Mouse (Mus musculus) lung, embryonic 15.5 days (tissue): Measurements from ENCODE around the gene Fam240b. TPM values are rescaled to one million over a fixed set of nuclear protein-coding genes. Genes with fewer than 3 reads are reported as not detected.
"Not testable (repeated sequence)": the region's sequence is repeated elsewhere in the genome, so short reads cannot be mapped to it uniquely, and the experiment has no call there.

ENCODE experiments used
- ATAC-seq: fragments of 200-750 bp; cut with Nextera tagmentation; 2 replicates; pipeline ENCODE4 v1.8.0; 2017; ENCODE audit warnings: moderate number of reproducible peaks, borderline replicate concordance; ENCODE audit not compliant: low FRiP score, low TSS enrichment; ENCODE audit errors: extremely low read depth
- H3K27ac ChIP-seq: fragments of 300-500 bp; sonication (generic); 2 replicates; pipeline ENCODE4 v1.5.1; 2015; ENCODE audit warnings: moderate library complexity, mild to moderate bottlenecking, inconsistent platforms
- H3K27me3 ChIP-seq: fragments of 300-500 bp; sonication (generic); 2 replicates; pipeline ENCODE4 v1.6.1; 2015; ENCODE audit warnings: inconsistent platforms
- H3K36me3 ChIP-seq: fragments of 300-500 bp; sonication (generic); 2 replicates; pipeline ENCODE4 v1.6.1; 2015; ENCODE audit warnings: inconsistent platforms
- H3K4me1 ChIP-seq: fragments of 300-500 bp; sonication (generic); 2 replicates; pipeline ENCODE4 v1.6.1; 2015; ENCODE audit warnings: inconsistent platforms
- H3K4me2 ChIP-seq: fragments of 300-500 bp; sonication (generic); 2 replicates; pipeline ENCODE4 v1.6.1; 2015; ENCODE audit warnings: inconsistent platforms, mild to moderate bottlenecking, moderate library complexity
- H3K4me3 ChIP-seq: fragments of 300-500 bp; sonication (generic); 2 replicates; pipeline ENCODE4 v1.5.1; 2015; ENCODE audit warnings: mild to moderate bottlenecking, inconsistent platforms
- H3K9ac ChIP-seq: fragments of 300-500 bp; sonication (generic); 2 replicates; pipeline ENCODE4 v1.6.1; 2015; ENCODE audit warnings: inconsistent platforms
- H3K9me3 ChIP-seq: fragments of 300-500 bp; sonication (generic); 2 replicates; pipeline ENCODE4 v1.6.1; 2016; ENCODE audit warnings: inconsistent platforms
- WGBS: fragments of 180-500 bp; shearing (Covaris S2); methylation state at CpG from one replicate; pipeline ENCODE4 v1.1.7; 2015; 5-methylcytosine and 5-hydroxymethylcytosine counted together
- polyA plus RNA-seq: library from polyadenylated mRNA; unstranded; fragments of >200 nt; fragmentation: Nextera tagmentation; extraction: Ambion mirVana; gene quantifications from 2 replicates; pipeline ENCODE4 v1.2.1, GENCODE M21; 2015

Gene Fam240b
- polyA plus RNA-seq, 1 experiment from 2014 or later = not detected

GRCm38 (mm10) chr13:64462581-64462980 lies 35.0 kb downstream of the Fam240b start:
- H3K9me3 ChIP-seq = no peaks in the 10 kb centered on the region
- H3K4me2 ChIP-seq = no peak overlapping the region
- ATAC-seq = no peak
- H3K36me3 ChIP-seq = no peaks in the 10 kb centered on the region
- H3K9ac ChIP-seq = no peak overlapping the region
- no peak overlapping the region for H3K27ac ChIP-seq
- WGBS = 72% methylated on average over 2 of the region's 2 CpGs
- no peak overlapping the region for H3K4me3 ChIP-seq
- no peaks in the 10 kb centered on the region; the same call in 1 of the 2 replicates for H3K4me1 ChIP-seq
- H3K27me3 ChIP-seq = no peaks in the 10 kb centered on the region

- ATAC-seq = no peak
- 84% methylated on average over 14 of the region's 14 CpGs for WGBS
Measured at GRCm38 (mm10) chr13:64458181-64458580, 39.4 kb downstream of the Fam240b start.

GRCm38 (mm10) chr13:64457225-64457978 lies 40.2 kb downstream of the Fam240b start:
- 83% methylated on average over 19 of the region's 19 CpGs for WGBS
- ATAC-seq, H3K4me2 ChIP-seq, H3K9ac ChIP-seq, H3K27ac ChIP-seq, H3K4me3 ChIP-seq, H3K27me3 ChIP-seq, H3K4me1 ChIP-seq, H3K36me3 ChIP-seq, H3K9me3 ChIP-seq: not testable (repeated sequence)

More at GRCm38 (mm10) chr13:64458181-64458580, 39.4 kb downstream of the Fam240b start:
- H3K9me3 ChIP-seq = no peaks in the 10 kb centered on the region
- no peak overlapping the region for H3K4me2 ChIP-seq
- no peaks in the 10 kb centered on the region for H3K36me3 ChIP-seq
- no peaks in the 10 kb centered on the region; the same call in 1 of the 2 replicates for H3K4me1 ChIP-seq
- H3K27ac ChIP-seq = no peak overlapping the region
- no peak overlapping the region for H3K4me3 ChIP-seq
- H3K9ac ChIP-seq = no peak overlapping the region
- no peaks in the 10 kb centered on the region for H3K27me3 ChIP-seq

GRCm38 (mm10) chr13:64450001-64450794 lies 47.4 kb downstream of the Fam240b start:
- ATAC-seq = no peak
- WGBS = 61% methylated on average over 7 of the region's 7 CpGs

GRCm38 (mm10) chr13:64448729-64449128 lies 48.9 kb downstream of the Fam240b start:
- Histone ChIP-seq H3K27ac (no peak overlapping the region), H3K9ac (no peak overlapping the region), H3K27me3 (no peaks in the 10 kb centered on the region), H3K4me3 (no peak overlapping the region), H3K4me1 (no peaks in the 10 kb centered on the region), H3K9me3 (no peaks in the 10 kb centered on the region), H3K36me3 (no peaks in the 10 kb centered on the region), H3K4me2 (no peak overlapping the region)
- no peak for ATAC-seq
- WGBS = 79% methylated on average over 5 of the region's 5 CpGs

More at GRCm38 (mm10) chr13:64450001-64450794, 47.4 kb downstream of the Fam240b start:
- Histone ChIP-seq H3K4me3 (no peak overlapping the region), H3K27ac (no peak overlapping the region), H3K9ac (no peak overlapping the region), H3K27me3 (no peaks in the 10 kb centered on the region), H3K4me1 (no peaks in the 10 kb centered on the region), H3K9me3 (no peaks in the 10 kb centered on the region), H3K4me2 (no peak overlapping the region), H3K36me3 (no peaks in the 10 kb centered on the region)

GRCm38 (mm10) chr13:64447947-64448346 lies 49.6 kb downstream of the Fam240b start:
- ATAC-seq = no peak
- no peaks in the 10 kb centered on the region for H3K36me3 ChIP-seq
- H3K9ac ChIP-seq = no peak overlapping the region
- H3K4me2 ChIP-seq = no peak overlapping the region
- no peak overlapping the region for H3K27ac ChIP-seq
- 0% methylated on average over 1 of the region's 1 CpGs for WGBS
- no peak overlapping the region for H3K4me3 ChIP-seq
- H3K27me3 ChIP-seq = no peaks in the 10 kb centered on the region
- H3K9me3 ChIP-seq = no peaks in the 10 kb centered on the region
- no peaks in the 10 kb centered on the region for H3K4me1 ChIP-seq

GRCm38 (mm10) chr13:64445254-64445920 lies 52.2 kb downstream of the Fam240b start:
- Histone ChIP-seq H3K27ac (no peak overlapping the region), H3K9ac (no peak overlapping the region), H3K36me3 (no peaks in the 10 kb centered on the region), H3K9me3 (no peaks in the 10 kb centered on the region), H3K4me2 (no peak overlapping the region), H3K4me1 (no peaks in the 10 kb centered on the region), H3K4me3 (no peak overlapping the region), H3K27me3 (no peaks in the 10 kb centered on the region)
- 62% methylated on average over 9 of the region's 9 CpGs for WGBS
- ATAC-seq = no peak

GRCm38 (mm10) chr13:64443263-64443894 lies 54.2 kb downstream of the Fam240b start:
- Histone ChIP-seq H3K4me1 (no peaks in the 10 kb centered on the region), H3K36me3 (no peaks in the 10 kb centered on the region), H3K9me3 (no peaks in the 10 kb centered on the region), H3K9ac (no peak overlapping the region), H3K27me3 (no peaks in the 10 kb centered on the region), H3K4me2 (no peak overlapping the region), H3K4me3 (no peak overlapping the region), H3K27ac (no peak overlapping the region)
- 57% methylated on average over 4 of the region's 4 CpGs for WGBS
- no peak; the same call in 1 of the 2 replicates for ATAC-seq

GRCm38 (mm10) chr13:64440592-64440991 lies 57.0 kb downstream of the Fam240b start:
- no peaks in the 10 kb centered on the region for H3K27me3 ChIP-seq
- no peak overlapping the region for H3K4me2 ChIP-seq
- H3K9me3 ChIP-seq = no peaks in the 10 kb centered on the region
- no peaks in the 10 kb centered on the region for H3K4me1 ChIP-seq
- no peak overlapping the region for H3K4me3 ChIP-seq
- ATAC-seq = no peak
- no peaks in the 10 kb centered on the region for H3K36me3 ChIP-seq
- no peak overlapping the region for H3K9ac ChIP-seq
- 63% methylated on average over 4 of the region's 4 CpGs for WGBS
- no peak overlapping the region for H3K27ac ChIP-seq

GRCm38 (mm10) chr13:64439471-64439870 lies 58.1 kb downstream of the Fam240b start:
- Histone ChIP-seq H3K4me1 (no peaks in the 10 kb centered on the region), H3K9me3 (no peaks in the 10 kb centered on the region), H3K27ac (no peak overlapping the region), H3K9ac (no peak overlapping the region), H3K27me3 (no peaks in the 10 kb centered on the region), H3K4me3 (no peak overlapping the region), H3K36me3 (no peaks in the 10 kb centered on the region), H3K4me2 (no peak overlapping the region)
- 66% methylated on average over 5 of the region's 5 CpGs for WGBS
- ATAC-seq = no peak

GRCm38 (mm10) chr13:64438863-64439452 lies 58.6 kb downstream of the Fam240b start:
- Histone ChIP-seq H3K36me3 (no peaks in the 10 kb centered on the region), H3K27ac (no peak overlapping the region), H3K4me1 (no peaks in the 10 kb centered on the region), H3K27me3 (no peaks in the 10 kb centered on the region), H3K4me3 (no peak overlapping the region), H3K9ac (no peak overlapping the region), H3K4me2 (no peak overlapping the region), H3K9me3 (no peaks in the 10 kb centered on the region)
- 54% methylated on average over 9 of the region's 9 CpGs for WGBS
- ATAC-seq = peak; percentile 60; the same call in 1 of the 2 replicates
